Mouse (Mus musculus): ENCODE measurements around the gene Cdk2.

- TF ChIP-seq CTCF (IDR thresholded peaks at IDR 0.05; ENCODE audit: extremely low read depth, insufficient read depth, low read length) (no peak), POLR2A (IDR thresholded peaks at IDR 0.05; ENCODE audit: extremely low read depth, insufficient read depth, low read length) (no peak)
Observed at GRCm38 (mm10) chr10:128655254-128655653, 49.6 kb downstream of the Cdk2 start.

Measured in cortical plate, adult 2 months (tissue).